Mouse (Mus musculus): Measurements from ENCODE around the gene Pou2f2. TPM values are rescaled to one million over a fixed set of nuclear protein-coding genes. Genes with fewer than 3 reads are reported as not detected.

Pou2f2 gene
- total and polyA plus RNA-seq, 3 experiments: 8.9 to 102 (median 46.1) TPM

GRCm38 (mm10) chr7:25154648-25155047 is 24.9 kb downstream of the Pou2f2 start:
- no peak for TF ChIP-seq CTCF (conservative IDR thresholded peaks at IDR 0.05 in 1 of 2, IDR thresholded peaks at IDR 0.05 in 1 of 2; ENCODE audit: low read depth in 2 of 2, low read length in 2 of 2)
- no peak for TF ChIP-seq NRF1 (IDR thresholded peaks at IDR 0.05; ENCODE audit: low read depth, low read length)
- no peak for TF ChIP-seq CHD2 (IDR thresholded peaks at IDR 0.05; ENCODE audit: low read length)
- TF ChIP-seq ZC3H11A (IDR thresholded peaks at IDR 0.05; ENCODE audit: low read depth, low read length): no peak
- no peak for TF ChIP-seq UBTF (IDR thresholded peaks at IDR 0.05; ENCODE audit: low read depth, low read length)
- TF ChIP-seq RCOR1 (conservative IDR thresholded peaks at IDR 0.05; ENCODE audit: low read depth, low read length): no peak
- TF ChIP-seq ETS1 (conservative IDR thresholded peaks at IDR 0.05; ENCODE audit: low read depth, low read length): no peak
- TF ChIP-seq JUND (conservative IDR thresholded peaks at IDR 0.05; ENCODE audit: low read depth, low read length): no peak
- TF ChIP-seq GABPA (IDR thresholded peaks at IDR 0.05; ENCODE audit: insufficient replicate concordance, low read depth, low read length): no peak
- TF ChIP-seq IRF4 (IDR thresholded peaks at IDR 0.05; ENCODE audit: low read depth, low read length): no peak
- TF ChIP-seq E2F4 (IDR thresholded peaks at IDR 0.05; ENCODE audit: insufficient replicate concordance, low read depth, low read length): no peak
- TF ChIP-seq TCF12 (IDR thresholded peaks at IDR 0.05; ENCODE audit: low read depth, low read length): no peak
- Histone ChIP-seq H3K27ac (ENCODE audit: insufficient read depth, low read depth) (no peak overlapping the region), H3K9me3 (replicated peaks; ENCODE audit: low read length) (peaks cover 3% of the 10 kb centered on the region), H3K27me3 (replicated peaks) (peaks cover 82% of the 10 kb centered on the region), H3K79me2 (replicated peaks; ENCODE audit: control insufficient read depth, extremely low read depth, insufficient read depth, poor library complexity, severe bottlenecking) (no peaks in the 10 kb centered on the region), H3K36me3 (replicated peaks in 1 of 2; ENCODE audit: control insufficient read depth in 1 of 2, insufficient read depth in 1 of 2, low read length in 1 of 2) (no peaks in the 10 kb centered on the region), H3K9ac (ENCODE audit: insufficient read depth, low read depth) (no peak overlapping the region), H3K4me2 (ENCODE audit: insufficient read depth, low read depth, poor library complexity, severe bottlenecking) (no peak overlapping the region), H3K4me1 (ENCODE audit: control insufficient read depth in 1 of 2, insufficient read depth in 2 of 2) (peaks cover 7 to 17% of the 10 kb centered on the region in 2 experiments; a peak in 3 of 4 replicates), H3K4me3 (replicated peaks in 1 of 3; ENCODE audit: low read depth in 2 of 3, low read length in 2 of 3, poor library complexity in 1 of 3) (no peak overlapping the region)
- no peak for DNase-seq (ENCODE audit: extremely low read depth)
- in situ Hi-C loops (cut with MboI; ENCODE audit: low pct_ligation_motif_present, low pct_unique_long_range_greater_than_20kb, low sequenced_read_pairs) (no loop called here), dilution Hi-C loops (cut with MboI; ENCODE audit: extremely low pct_ligation_motif_present, extremely low pct_unique_long_range_greater_than_20kb, low sequenced_read_pairs) (no loop called here)

DNA sequence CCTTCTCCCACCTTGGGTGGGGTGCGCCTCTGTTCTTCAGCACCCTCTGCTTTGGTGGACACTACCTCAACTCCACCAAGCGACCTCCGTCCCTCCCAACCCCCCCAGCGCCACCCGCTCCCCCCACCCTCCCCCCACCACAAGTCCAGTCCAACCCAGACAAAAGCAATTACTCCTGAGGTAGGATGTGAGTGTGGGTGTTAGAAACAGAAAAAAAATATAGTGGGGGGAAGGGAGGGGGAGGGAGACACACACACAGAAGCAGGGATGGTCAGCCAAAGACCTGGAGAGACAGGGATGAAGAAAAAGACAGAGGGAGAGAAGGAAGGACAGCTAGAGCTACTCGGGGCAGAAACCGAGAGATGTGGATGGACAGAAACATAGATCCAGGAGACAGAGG is 25.7 kb downstream of the Pou2f2 start:
- Histone ChIP-seq H3K79me2 (replicated peaks; ENCODE audit: control insufficient read depth, extremely low read depth, insufficient read depth, poor library complexity, severe bottlenecking) (no peaks in the 10 kb centered on the region), H3K4me1 (ENCODE audit: control insufficient read depth in 1 of 2, insufficient read depth in 2 of 2) (peaks cover 7 to 9% of the 10 kb centered on the region in 2 experiments; a peak in 3 of 4 replicates), H3K36me3 (replicated peaks in 1 of 2; ENCODE audit: control insufficient read depth in 1 of 2, insufficient read depth in 1 of 2, low read length in 1 of 2) (no peaks in the 10 kb centered on the region), H3K27ac (ENCODE audit: insufficient read depth, low read depth) (no peak overlapping the region), H3K4me3 (replicated peaks in 1 of 3; ENCODE audit: low read depth in 2 of 3, low read length in 2 of 3, poor library complexity in 1 of 3) (no peak overlapping the region), H3K4me2 (ENCODE audit: insufficient read depth, low read depth, poor library complexity, severe bottlenecking) (no peak overlapping the region), H3K9me3 (replicated peaks; ENCODE audit: low read length) (peaks cover 3% of the 10 kb centered on the region), H3K9ac (ENCODE audit: insufficient read depth, low read depth) (no peak overlapping the region), H3K27me3 (replicated peaks) (peaks cover 79% of the 10 kb centered on the region)
- dilution Hi-C loops (cut with MboI; ENCODE audit: extremely low pct_ligation_motif_present, extremely low pct_unique_long_range_greater_than_20kb, low sequenced_read_pairs) (no loop called here), in situ Hi-C loops (cut with MboI; ENCODE audit: low pct_ligation_motif_present, low pct_unique_long_range_greater_than_20kb, low sequenced_read_pairs) (no loop called here)
- TF ChIP-seq CTCF (conservative IDR thresholded peaks at IDR 0.05 in 1 of 2, IDR thresholded peaks at IDR 0.05 in 1 of 2; ENCODE audit: low read depth in 2 of 2, low read length in 2 of 2): no peak
- no peak for TF ChIP-seq BHLHE40 (IDR thresholded peaks at IDR 0.05; ENCODE audit: low read depth, low read length)
- TF ChIP-seq UBTF (IDR thresholded peaks at IDR 0.05; ENCODE audit: low read depth, low read length): no peak
- TF ChIP-seq ELF1 (IDR thresholded peaks at IDR 0.05; ENCODE audit: low read depth, low read length): no peak
- no peak for DNase-seq (ENCODE audit: extremely low read depth)
